Mouse (Mus musculus) CH12.LX (cell line): ENCODE data around the gene Ttf2. TPM values are rescaled to one million over a fixed set of nuclear protein-coding genes. Genes with fewer than 3 reads are reported as not detected.

Experiments used
- DNase-seq: peaks from one replicate; pipeline ENCODE4 v3.0.0-alpha.2; 2013; ENCODE audit errors: extremely low read depth
- H3K27ac ChIP-seq: 2 replicates; pipeline ENCODE4 v1.5.1; 2012; ENCODE audit warnings: low read depth, mild to moderate bottlenecking, control low read depth, moderate library complexity; ENCODE audit not compliant: insufficient read depth
- H3K27me3 ChIP-seq: replicated peaks from 2 replicates; pipeline ENCODE3; 2012; ENCODE audit warnings: inconsistent platforms
- H3K36me3 ChIP-seq, 2 experiments: replicated peaks in 1 of 2; 2 replicates each; pipeline versions ENCODE3 to v1.6.1; 2012; ENCODE audit warnings: inconsistent platforms in 1 of 2, low read length in 1 of 2, mild to moderate bottlenecking in 1 of 2, mixed read lengths in 1 of 2, moderate library complexity in 1 of 2; ENCODE audit not compliant: control insufficient read depth in 1 of 2, insufficient read depth in 1 of 2
- H3K4me1 ChIP-seq, 2 experiments: 2 replicates each; pipeline ENCODE4 v1.6.1; 2012; ENCODE audit warnings: inconsistent platforms in 1 of 2, moderate library complexity in 1 of 2; ENCODE audit not compliant: insufficient read depth in 2 of 2, control insufficient read depth in 1 of 2
- H3K4me2 ChIP-seq: 2 replicates; pipeline ENCODE4 v1.6.1; 2012; ENCODE audit warnings: low read depth, mild to moderate bottlenecking, control low read depth; ENCODE audit not compliant: poor library complexity, insufficient read depth, severe bottlenecking
- H3K4me3 ChIP-seq, 3 experiments: fragments of 150-350 bp in 1 of 3; sonication (generic) in 1 of 3; replicated peaks in 1 of 3; 2 replicates each; pipeline versions ENCODE3 to v1.5.1; 2011 to 2012; ENCODE audit warnings: low read depth in 2 of 3, low read length in 2 of 3, mild to moderate bottlenecking in 2 of 3, moderate library complexity in 2 of 3, control low read depth in 1 of 3, improper control_type of control experiment in 1 of 3, inconsistent platforms in 1 of 3, mixed read lengths in 1 of 3; ENCODE audit not compliant: poor library complexity in 1 of 3
- H3K79me2 ChIP-seq: replicated peaks from 2 replicates; pipeline ENCODE4 v1.6.1; 2012; ENCODE audit warnings: mild to moderate bottlenecking, moderate library complexity; ENCODE audit not compliant: control insufficient read depth, poor library complexity, insufficient read depth, severe bottlenecking; ENCODE audit errors: extremely low read depth
- H3K9ac ChIP-seq: 2 replicates; pipeline ENCODE4 v1.6.1; 2012; ENCODE audit warnings: low read depth, mild to moderate bottlenecking, control low read depth, moderate library complexity; ENCODE audit not compliant: insufficient read depth
- H3K9me3 ChIP-seq: replicated peaks from 2 replicates; pipeline ENCODE3; 2012; ENCODE audit warnings: low read length, inconsistent platforms, mixed read lengths
- BHLHE40 ChIP-seq: IDR thresholded peaks from 2 replicates; pipeline ENCODE4 v1.6.1; 2011; ENCODE audit warnings: mild to moderate bottlenecking, low read depth, low read length, improper control_type of control experiment
- CHD1 ChIP-seq: IDR thresholded peaks from 2 replicates; pipeline ENCODE4 v1.6.1; 2012; ENCODE audit warnings: low read depth, low read length, improper control_type of control experiment, inconsistent platforms
- ELF1 ChIP-seq: IDR thresholded peaks from 2 replicates; pipeline ENCODE4 v1.6.1; 2014; ENCODE audit warnings: low read depth, mild to moderate bottlenecking, inconsistent platforms, low read length, improper control_type of control experiment
- EP300 ChIP-seq: IDR thresholded peaks from 2 replicates; pipeline ENCODE4 v1.6.1; 2011; ENCODE audit warnings: low read length, improper control_type of control experiment
- ETS1 ChIP-seq: conservative IDR thresholded peaks from 2 replicates; pipeline ENCODE4 v1.6.1; 2012; ENCODE audit warnings: low read depth, mild to moderate bottlenecking, inconsistent platforms, low read length, improper control_type of control experiment, moderate library complexity
- JUN ChIP-seq: IDR thresholded peaks from 2 replicates; pipeline ENCODE4 v1.6.1; 2011; ENCODE audit warnings: low read depth, mild to moderate bottlenecking, low read length, improper control_type of control experiment, moderate library complexity; ENCODE audit not compliant: insufficient read depth
- JUND ChIP-seq: conservative IDR thresholded peaks from 2 replicates; pipeline ENCODE4 v1.6.1; 2011; ENCODE audit warnings: low read depth, low read length, improper control_type of control experiment
- KAT2A ChIP-seq: IDR thresholded peaks from 2 replicates; pipeline ENCODE4 v1.6.1; 2012; ENCODE audit warnings: low read length, improper control_type of control experiment, inconsistent platforms; ENCODE audit not compliant: insufficient replicate concordance
- MAX ChIP-seq: IDR thresholded peaks from 2 replicates; pipeline ENCODE4 v1.6.1; 2011; ENCODE audit warnings: low read length, improper control_type of control experiment
- MEF2A ChIP-seq: IDR thresholded peaks from 2 replicates; pipeline ENCODE4 v1.6.1; 2014; ENCODE audit warnings: low read depth, mild to moderate bottlenecking, inconsistent platforms, low read length, improper control_type of control experiment, borderline replicate concordance
- RCOR1 ChIP-seq: conservative IDR thresholded peaks from 2 replicates; pipeline ENCODE4 v1.6.1; 2012; ENCODE audit warnings: low read depth, mild to moderate bottlenecking, inconsistent platforms, low read length, improper control_type of control experiment
- SIN3A ChIP-seq: IDR thresholded peaks from 2 replicates; pipeline ENCODE4 v1.6.1; 2012; ENCODE audit warnings: low read length, improper control_type of control experiment, inconsistent platforms
- SMC3 ChIP-seq: IDR thresholded peaks from 2 replicates; pipeline ENCODE4 v1.6.1; 2011; ENCODE audit warnings: low read depth, low read length, improper control_type of control experiment
- USF1 ChIP-seq: IDR thresholded peaks from 2 replicates; pipeline ENCODE4 v1.6.1; 2014; ENCODE audit warnings: low read depth, mild to moderate bottlenecking, inconsistent platforms, low read length, improper control_type of control experiment
- ZC3H11A ChIP-seq: IDR thresholded peaks from 2 replicates; pipeline ENCODE4 v1.6.1; 2012; ENCODE audit warnings: low read depth, mild to moderate bottlenecking, inconsistent platforms, low read length, improper control_type of control experiment
- ZNF384 ChIP-seq: IDR thresholded peaks from 2 replicates; pipeline ENCODE4 v1.6.1; 2012; ENCODE audit warnings: low read depth, low read length, improper control_type of control experiment, inconsistent platforms
- dilution Hi-C: fragments of 300-500 bp; cut with MboI; formaldehyde crosslinking; loops from 2 replicates; pipeline ENCODE4 v1.14.3; 2020; ENCODE audit warnings: low sequenced_read_pairs; ENCODE audit not compliant: extremely low pct_unique_long_range_greater_than_20kb, extremely low pct_ligation_motif_present
- in situ Hi-C: fragments of 300-500 bp; cut with MboI; formaldehyde crosslinking; loops from 3 replicates; pipeline ENCODE4 v1.14.3; 2019; ENCODE audit warnings: low sequenced_read_pairs, low pct_ligation_motif_present, low pct_unique_long_range_greater_than_20kb, mixed read lengths
- polyA plus RNA-seq: library from polyadenylated mRNA; unstranded; fragments of >175 nt; gene quantifications from 2 replicates; pipeline ENCODE4 v1.2.1, GENCODE M21; 2012; ENCODE audit warnings: low read depth; ENCODE audit not compliant: insufficient read length
- total RNA-seq, 2 experiments: library from RNA; depleted of rRNA; stranded (reverse); fragments of 300-350 nt in 1 of 2; fragments of >200 nt in 1 of 2; gene quantifications; 2 replicates each; pipeline ENCODE4 v1.2.3; 2012 to 2014

Ttf2 gene
- total and polyA plus RNA-seq, 3 experiments, result 27.2 to 34.0 (median 29.7) TPM

GRCm38 (mm10) chr3:100938211-100938610, 31.3 kb downstream of the Ttf2 start:
- TF ChIP-seq MEF2A (no peak), ZC3H11A (no peak)
- H3K36me3 ChIP-seq, result peaks cover 45 to 96% of the 10 kb centered on the region in 2 experiments
- dilution Hi-C loops, result no loop called here

GRCm38 (mm10) chr3:100936201-100936600, 33.3 kb downstream of the Ttf2 start:
- dilution Hi-C loops, result no loop called here

More at GRCm38 (mm10) chr3:100938211-100938610, 31.3 kb downstream of the Ttf2 start:
- Histone ChIP-seq H3K27me3 (no peaks in the 10 kb centered on the region), H3K9ac (no peak overlapping the region), H3K9me3 (no peaks in the 10 kb centered on the region), H3K4me2 (no peak overlapping the region), H3K79me2 (no peaks in the 10 kb centered on the region), H3K4me3 (no peak overlapping the region), H3K4me1 (no peaks in the 10 kb centered on the region; a peak in 1 of 4 replicates), H3K27ac (no peak overlapping the region)
- in situ Hi-C loops, result no loop called here
- DNase-seq, result no peak

DNA sequence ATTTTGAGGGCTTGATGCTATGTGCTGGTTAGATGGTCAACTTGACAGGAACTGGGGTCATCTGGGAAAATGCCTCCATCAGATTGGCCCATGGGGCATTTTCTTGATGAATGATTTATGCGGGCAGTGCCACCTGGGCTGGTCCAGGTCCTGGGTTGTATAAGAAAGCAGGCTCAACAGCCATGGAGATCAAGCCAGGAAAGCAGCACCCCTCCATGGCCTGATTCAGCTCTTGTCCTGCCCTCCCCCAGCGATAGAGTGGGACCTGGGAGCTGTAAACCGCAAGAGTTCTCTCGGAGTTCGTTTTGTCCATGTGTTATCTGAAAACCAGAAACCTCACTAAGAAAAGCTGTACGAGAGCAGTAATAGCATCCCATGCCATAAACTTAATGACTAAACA, 33.9 kb downstream of the Ttf2 start:
- in situ Hi-C loops (no loop called here), dilution Hi-C loops (no loop called here)
- no peak for DNase-seq
- Histone ChIP-seq H3K36me3 (peaks cover 25 to 95% of the 10 kb centered on the region in 2 experiments), H3K27me3 (no peaks in the 10 kb centered on the region), H3K4me1 (peaks cover 11 to 15% of the 10 kb centered on the region in 2 experiments), H3K79me2 (no peaks in the 10 kb centered on the region), H3K4me3 (no peak overlapping the region), H3K9me3 (no peaks in the 10 kb centered on the region), H3K27ac (no peak overlapping the region), H3K4me2 (no peak overlapping the region), H3K9ac (no peak overlapping the region)
- TF ChIP-seq ETS1, result no peak
- no peak for TF ChIP-seq ZNF384
- no peak for TF ChIP-seq RCOR1
- TF ChIP-seq CHD1, result no peak
- no peak for TF ChIP-seq EP300
- TF ChIP-seq JUN, result no peak
- no peak for TF ChIP-seq SMC3
- no peak for TF ChIP-seq ELF1
- TF ChIP-seq BHLHE40, result no peak
- no peak for TF ChIP-seq MAX
- TF ChIP-seq KAT2A, result no peak
- TF ChIP-seq JUND, result no peak

More at GRCm38 (mm10) chr3:100936201-100936600, 33.3 kb downstream of the Ttf2 start:
- Histone ChIP-seq H3K79me2 (no peaks in the 10 kb centered on the region), H3K9ac (no peak overlapping the region), H3K9me3 (no peaks in the 10 kb centered on the region), H3K4me2 (no peak overlapping the region), H3K4me1 (peaks cover 11 to 15% of the 10 kb centered on the region in 2 experiments), H3K4me3 (no peak overlapping the region), H3K27me3 (no peaks in the 10 kb centered on the region), H3K27ac (no peak overlapping the region), H3K36me3 (peaks cover 32 to 95% of the 10 kb centered on the region in 2 experiments)
- in situ Hi-C loops, result no loop called here
- TF ChIP-seq ZNF384 (no peak), JUND (no peak), SIN3A (no peak), USF1 (no peak)
- DNase-seq, result no peak
